Mouse (Mus musculus): Measurements from ENCODE around the gene Nenf. TPM values are rescaled to one million over a fixed set of nuclear protein-coding genes. Genes with fewer than 3 reads are reported as not detected.

The Nenf gene
- total RNA-seq, 1 experiment = 31.2 TPM

DNA sequence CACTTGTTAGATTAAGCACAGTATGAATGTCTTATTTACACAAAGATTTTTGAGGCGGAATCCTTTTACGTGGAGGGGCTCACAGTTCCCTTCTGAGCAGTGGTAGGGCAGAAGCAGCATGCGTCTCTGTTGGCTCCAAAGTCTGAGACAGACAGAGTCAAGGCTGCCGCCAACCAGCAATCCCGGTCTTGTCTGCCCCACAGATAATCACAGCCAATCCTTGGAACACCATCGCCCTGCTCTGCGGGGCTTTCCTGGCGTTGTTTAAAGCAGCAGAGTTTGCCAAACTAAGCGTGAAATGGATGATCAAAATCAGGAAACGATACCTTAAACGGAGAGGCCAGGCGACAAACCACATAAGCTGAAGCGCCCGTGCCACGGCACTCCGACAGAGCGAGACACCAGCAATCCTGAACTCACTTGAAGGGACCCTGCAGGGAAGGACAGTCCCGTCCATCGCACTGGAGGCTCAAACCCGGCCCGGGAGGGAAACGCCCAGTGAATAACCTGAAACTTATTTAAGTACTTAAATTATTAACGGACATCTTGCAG is 31.6 kb upstream of the Nenf start:
- DNase-seq (ENCODE audit: low read depth, low spot score) = no peak
- H3K36me3 ChIP-seq (ENCODE audit: control insufficient read depth, insufficient read depth, low read length, poor library complexity, severe bottlenecking) = peaks cover 9% of the 10 kb centered on the region
- H3K4me1 ChIP-seq (ENCODE audit: control insufficient read depth in 2 of 2, insufficient read depth in 2 of 2, low read length in 2 of 2, poor library complexity in 1 of 2) = peaks cover 0 to 3% of the 10 kb centered on the region in 2 experiments; a peak in 1 of 4 replicates
- TF ChIP-seq ZNF384 (IDR thresholded peaks at IDR 0.05; ENCODE audit: low read depth, low read length) (no peak), HCFC1 (IDR thresholded peaks at IDR 0.05; ENCODE audit: borderline replicate concordance, insufficient read depth, low read length) (no peak), ZC3H11A (IDR thresholded peaks at IDR 0.05; ENCODE audit: borderline replicate concordance, low read depth, low read length) (no peak), CHD2 (IDR thresholded peaks at IDR 0.05; ENCODE audit: low read depth, low read length) (no peak), MAFK (IDR thresholded peaks at IDR 0.05; ENCODE audit: insufficient read depth, low read depth, low read length) (no peak)
- no peaks in the 10 kb centered on the region for H3K9me3 ChIP-seq (ENCODE audit: control insufficient read depth, insufficient read depth, low read depth, low read length)
- no peak overlapping the region for H3K27ac ChIP-seq (ENCODE audit: insufficient read depth, low read depth, low read length, poor library complexity, severe bottlenecking)
- in situ Hi-C loops (cut with MboI; ENCODE audit: low sequenced_read_pairs in 2 of 2, unreplicated experiment in 2 of 2) = loop anchor here (25.0 kb wide), 2 partner anchors 188 to 463 kb away; partner anchors contain the start of gene Nek2 (in 2 of the 2)
- no peak overlapping the region for H3K4me3 ChIP-seq (ENCODE audit: insufficient read depth in 1 of 2, low read depth in 1 of 2, low read length in 2 of 2, poor library complexity in 1 of 2, severe bottlenecking in 1 of 2)
- H3K9ac ChIP-seq (ENCODE audit: insufficient read depth, low read depth, low read length, poor library complexity, severe bottlenecking) = no peak overlapping the region; the same call in 1 of the 2 replicates

DNA sequence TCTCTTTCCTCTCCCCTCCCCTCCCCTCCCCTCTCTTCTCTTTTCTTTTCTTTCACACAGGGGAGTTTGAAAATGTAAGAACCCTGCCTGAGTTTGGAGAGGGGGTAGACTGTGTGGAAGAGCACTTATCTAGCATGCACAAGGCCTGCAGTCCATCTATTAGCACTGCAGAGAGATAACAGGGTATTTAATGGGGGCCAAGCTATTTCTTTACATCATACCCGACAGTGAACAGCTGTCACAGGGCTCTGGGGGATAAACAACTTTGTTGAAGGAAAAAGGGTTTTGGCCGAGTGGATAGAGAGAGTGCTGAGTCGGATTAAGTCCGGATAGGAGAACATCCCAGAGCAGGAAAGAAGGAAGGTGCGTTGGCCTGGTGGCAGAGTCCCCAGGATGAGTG is 31.0 kb upstream of the Nenf start:
- in situ Hi-C loops (cut with MboI; ENCODE audit: low sequenced_read_pairs in 2 of 2, unreplicated experiment in 2 of 2) = loop anchor here in 1 of 2 experiments (25.0 kb wide), 1 partner anchor 463 kb away; the partner anchor contains the start of gene Nek2
- Histone ChIP-seq H3K27ac (ENCODE audit: insufficient read depth, low read depth, low read length, poor library complexity, severe bottlenecking) (no peak overlapping the region), H3K4me3 (ENCODE audit: insufficient read depth in 1 of 2, low read depth in 1 of 2, low read length in 2 of 2, poor library complexity in 1 of 2, severe bottlenecking in 1 of 2) (no peak overlapping the region), H3K4me1 (ENCODE audit: control insufficient read depth in 2 of 2, insufficient read depth in 2 of 2, low read length in 2 of 2, poor library complexity in 1 of 2) (peaks cover 0 to 3% of the 10 kb centered on the region in 2 experiments; a peak in 1 of 4 replicates), H3K9me3 (ENCODE audit: control insufficient read depth, insufficient read depth, low read depth, low read length) (no peaks in the 10 kb centered on the region), H3K36me3 (ENCODE audit: control insufficient read depth, insufficient read depth, low read length, poor library complexity, severe bottlenecking) (peaks cover 5% of the 10 kb centered on the region), H3K9ac (ENCODE audit: insufficient read depth, low read depth, low read length, poor library complexity, severe bottlenecking) (no peak overlapping the region)
- DNase-seq (ENCODE audit: low read depth, low spot score) = no peak
- no peak for TF ChIP-seq ZNF384 (IDR thresholded peaks at IDR 0.05; ENCODE audit: low read depth, low read length)
- no peak for TF ChIP-seq CHD2 (IDR thresholded peaks at IDR 0.05; ENCODE audit: low read depth, low read length)
- no peak for TF ChIP-seq HCFC1 (IDR thresholded peaks at IDR 0.05; ENCODE audit: borderline replicate concordance, insufficient read depth, low read length)
- no peak for TF ChIP-seq MAFK (IDR thresholded peaks at IDR 0.05; ENCODE audit: insufficient read depth, low read depth, low read length)
- no peak for TF ChIP-seq ZC3H11A (IDR thresholded peaks at IDR 0.05; ENCODE audit: borderline replicate concordance, low read depth, low read length)

DNA sequence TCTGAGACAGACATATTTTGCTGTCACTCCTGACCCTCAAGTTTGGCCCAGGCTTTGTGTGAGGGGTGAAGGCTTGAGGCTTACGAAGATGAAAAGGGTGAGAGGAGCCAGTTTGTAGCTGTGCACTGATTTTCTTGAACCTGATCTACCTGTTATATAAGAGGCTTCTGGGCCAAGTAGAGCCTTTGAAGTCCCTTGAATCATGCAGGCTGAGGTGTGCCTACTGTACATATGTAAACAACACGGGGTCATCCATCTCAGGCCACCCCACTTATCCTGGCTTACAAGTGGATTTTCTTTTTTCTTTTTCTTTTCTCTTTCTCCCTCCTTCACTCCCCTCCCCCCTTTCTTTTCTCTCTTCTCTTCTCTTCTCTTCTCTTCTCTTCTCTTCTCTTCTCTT is 30.6 kb upstream of the Nenf start:
- no peak overlapping the region for H3K9ac ChIP-seq (ENCODE audit: insufficient read depth, low read depth, low read length, poor library complexity, severe bottlenecking)
- H3K27ac ChIP-seq (ENCODE audit: insufficient read depth, low read depth, low read length, poor library complexity, severe bottlenecking) = no peak overlapping the region
- no peaks in the 10 kb centered on the region for H3K9me3 ChIP-seq (ENCODE audit: control insufficient read depth, insufficient read depth, low read depth, low read length)
- TF ChIP-seq MAFK (IDR thresholded peaks at IDR 0.05; ENCODE audit: insufficient read depth, low read depth, low read length) (no peak), CHD2 (IDR thresholded peaks at IDR 0.05; ENCODE audit: low read depth, low read length) (no peak), HCFC1 (IDR thresholded peaks at IDR 0.05; ENCODE audit: borderline replicate concordance, insufficient read depth, low read length) (no peak), ZNF384 (IDR thresholded peaks at IDR 0.05; ENCODE audit: low read depth, low read length) (no peak), ZC3H11A (IDR thresholded peaks at IDR 0.05; ENCODE audit: borderline replicate concordance, low read depth, low read length) (no peak)
- peaks cover 9% of the 10 kb centered on the region for H3K36me3 ChIP-seq (ENCODE audit: control insufficient read depth, insufficient read depth, low read length, poor library complexity, severe bottlenecking)
- no peak for DNase-seq (ENCODE audit: low read depth, low spot score)
- in situ Hi-C loops (cut with MboI; ENCODE audit: low sequenced_read_pairs in 2 of 2, unreplicated experiment in 2 of 2) = loop anchor here in 1 of 2 experiments (25.0 kb wide), 1 partner anchor 464 kb away; the partner anchor contains the start of gene Nek2
- H3K4me1 ChIP-seq (ENCODE audit: control insufficient read depth in 2 of 2, insufficient read depth in 2 of 2, low read length in 2 of 2, poor library complexity in 1 of 2) = peaks cover 0 to 3% of the 10 kb centered on the region in 2 experiments; a peak in 1 of 4 replicates
- H3K4me3 ChIP-seq (ENCODE audit: insufficient read depth in 1 of 2, low read depth in 1 of 2, low read length in 2 of 2, poor library complexity in 1 of 2, severe bottlenecking in 1 of 2) = no peak overlapping the region

DNA sequence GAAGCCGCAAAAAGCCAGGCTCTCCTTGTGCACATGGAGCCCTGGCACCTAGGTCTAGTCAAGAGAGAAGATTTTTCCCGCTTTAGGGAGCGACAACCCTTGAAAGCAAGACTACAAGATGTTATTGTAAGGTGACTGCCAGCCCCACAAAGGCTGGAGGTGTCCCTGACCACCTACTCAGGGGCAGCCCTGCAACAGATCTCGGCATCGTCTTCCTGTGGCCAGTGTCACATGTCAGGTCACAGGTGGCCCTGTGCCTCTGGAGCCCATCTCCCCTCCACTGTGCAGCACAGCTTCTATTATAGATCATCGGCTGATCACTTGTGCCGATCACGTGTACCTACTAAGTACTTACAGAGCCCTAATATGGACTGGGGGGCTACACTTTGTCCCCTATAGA is 29.6 kb upstream of the Nenf start:
- H3K4me3 ChIP-seq (ENCODE audit: insufficient read depth in 1 of 2, low read depth in 1 of 2, low read length in 2 of 2, poor library complexity in 1 of 2, severe bottlenecking in 1 of 2) = no peak overlapping the region
- H3K27ac ChIP-seq (ENCODE audit: insufficient read depth, low read depth, low read length, poor library complexity, severe bottlenecking) = no peak overlapping the region
- TF ChIP-seq CHD2 (IDR thresholded peaks at IDR 0.05; ENCODE audit: low read depth, low read length) (no peak), ZNF384 (IDR thresholded peaks at IDR 0.05; ENCODE audit: low read depth, low read length) (no peak), ZC3H11A (IDR thresholded peaks at IDR 0.05; ENCODE audit: borderline replicate concordance, low read depth, low read length) (no peak), MAFK (IDR thresholded peaks at IDR 0.05; ENCODE audit: insufficient read depth, low read depth, low read length) (no peak), HCFC1 (IDR thresholded peaks at IDR 0.05; ENCODE audit: borderline replicate concordance, insufficient read depth, low read length) (no peak)
- no peaks in the 10 kb centered on the region for H3K9me3 ChIP-seq (ENCODE audit: control insufficient read depth, insufficient read depth, low read depth, low read length)
- H3K9ac ChIP-seq (ENCODE audit: insufficient read depth, low read depth, low read length, poor library complexity, severe bottlenecking) = no peak overlapping the region
- peaks cover 14% of the 10 kb centered on the region for H3K36me3 ChIP-seq (ENCODE audit: control insufficient read depth, insufficient read depth, low read length, poor library complexity, severe bottlenecking)
- no peak for DNase-seq (ENCODE audit: low read depth, low spot score)
- peaks cover 0 to 3% of the 10 kb centered on the region in 2 experiments; a peak in 1 of 4 replicates for H3K4me1 ChIP-seq (ENCODE audit: control insufficient read depth in 2 of 2, insufficient read depth in 2 of 2, low read length in 2 of 2, poor library complexity in 1 of 2)
- in situ Hi-C loops (cut with MboI; ENCODE audit: low sequenced_read_pairs in 2 of 2, unreplicated experiment in 2 of 2) = loop anchor here in 1 of 2 experiments (25.0 kb wide), 1 partner anchor 465 kb away; the partner anchor contains the start of gene Nek2

Measured in ES-E14 (cell line).